Mouse (Mus musculus) activated CD4-positive, CD25-positive, alpha-beta regulatory T cell (primary cell): ENCODE measurements around the gene Gcsam. TPM values are rescaled to one million over a fixed set of nuclear protein-coding genes. Genes with fewer than 3 reads are reported as not detected.

ENCODE experiments used
- polyA plus RNA-seq, 2 experiments: library from polyadenylated mRNA; unstranded; fragments of 100-300 nt; shearing (Covaris generic); gene quantifications; one replicate each; pipeline ENCODE4 v1.2.1; 2017

The Gcsam gene
- polyA plus RNA-seq, result under 1 TPM in 1 of 2 experiments, not detected in 1; 0.39 TPM

GRCm38 (mm10) chr16:45610267-45610666 lies at the start of gene Gcsam:
Gene Gcsam, plus strand, starts transcription at chr16:45610380.

GRCm38 (mm10) chr16:45653934-45654332 lies 43.8 kb downstream of the Gcsam start, which contains the start of gene BC016579:
Gene BC016579, minus strand, starts transcription at chr16:45654068.

Other genes with a start within 250 kb of the Gcsam start
- gene Cd200, start 201.3 kb upstream of the Gcsam start, polyA plus RNA-seq, result 100 to 1,000 TPM in 1 of 2 experiments, 10 to 100 TPM in 1; 79.2 to 218 TPM
- under 1 TPM in 1 of 2 experiments, not detected in 1; 0.09 TPM for gene Gm609, start 117.4 kb upstream of the Gcsam start, polyA plus RNA-seq
- not detected for gene Gm17783, start 78.3 kb upstream of the Gcsam start, polyA plus RNA-seq
- under 1 TPM in 1 of 2 experiments, not detected in 1; 0.10 TPM for gene Slc9c1, start 75.1 kb upstream of the Gcsam start, polyA plus RNA-seq
- gene BC016579, start 43.7 kb downstream of the Gcsam start, polyA plus RNA-seq, result not detected
- gene Tmprss7, start 83.3 kb downstream of the Gcsam start, polyA plus RNA-seq, result under 1 TPM in 1 of 2 experiments, not detected in 1; 0.11 TPM
- under 1 TPM in 1 of 2 experiments, not detected in 1; 0.32 TPM for gene Tagln3, start 114.2 kb downstream of the Gcsam start, polyA plus RNA-seq
- 10 to 100 TPM; 22.6 to 24.9 TPM for gene Abhd10, start 132.6 kb downstream of the Gcsam start, polyA plus RNA-seq